Mouse (Mus musculus) CH12.LX (cell line): Measurements from ENCODE around the gene Sptbn4. TPM values are rescaled to one million over a fixed set of nuclear protein-coding genes. Genes with fewer than 3 reads are reported as not detected.

Source experiments
- DNase-seq: peaks from one replicate; pipeline ENCODE4 v3.0.0-alpha.2; 2013; ENCODE audit errors: extremely low read depth
- H3K27ac ChIP-seq: 2 replicates; pipeline ENCODE4 v1.5.1; 2012; ENCODE audit warnings: low read depth, mild to moderate bottlenecking, control low read depth, moderate library complexity; ENCODE audit not compliant: insufficient read depth
- H3K27me3 ChIP-seq: replicated peaks from 2 replicates; pipeline ENCODE3; 2012; ENCODE audit warnings: inconsistent platforms
- H3K36me3 ChIP-seq, 2 experiments: replicated peaks in 1 of 2; 2 replicates each; pipeline versions ENCODE3 to v1.6.1; 2012; ENCODE audit warnings: inconsistent platforms in 1 of 2, low read length in 1 of 2, mild to moderate bottlenecking in 1 of 2, mixed read lengths in 1 of 2, moderate library complexity in 1 of 2; ENCODE audit not compliant: control insufficient read depth in 1 of 2, insufficient read depth in 1 of 2
- H3K4me1 ChIP-seq, 2 experiments: 2 replicates each; pipeline ENCODE4 v1.6.1; 2012; ENCODE audit warnings: inconsistent platforms in 1 of 2, moderate library complexity in 1 of 2; ENCODE audit not compliant: insufficient read depth in 2 of 2, control insufficient read depth in 1 of 2
- H3K4me2 ChIP-seq: 2 replicates; pipeline ENCODE4 v1.6.1; 2012; ENCODE audit warnings: low read depth, mild to moderate bottlenecking, control low read depth; ENCODE audit not compliant: poor library complexity, insufficient read depth, severe bottlenecking
- H3K4me3 ChIP-seq, 3 experiments: fragments of 150-350 bp in 1 of 3; sonication (generic) in 1 of 3; replicated peaks in 1 of 3; 2 replicates each; pipeline versions ENCODE3 to v1.5.1; 2011 to 2012; ENCODE audit warnings: low read depth in 2 of 3, low read length in 2 of 3, mild to moderate bottlenecking in 2 of 3, moderate library complexity in 2 of 3, control low read depth in 1 of 3, improper control_type of control experiment in 1 of 3, inconsistent platforms in 1 of 3, mixed read lengths in 1 of 3; ENCODE audit not compliant: poor library complexity in 1 of 3
- H3K79me2 ChIP-seq: replicated peaks from 2 replicates; pipeline ENCODE4 v1.6.1; 2012; ENCODE audit warnings: mild to moderate bottlenecking, moderate library complexity; ENCODE audit not compliant: control insufficient read depth, poor library complexity, insufficient read depth, severe bottlenecking; ENCODE audit errors: extremely low read depth
- H3K9ac ChIP-seq: 2 replicates; pipeline ENCODE4 v1.6.1; 2012; ENCODE audit warnings: low read depth, mild to moderate bottlenecking, control low read depth, moderate library complexity; ENCODE audit not compliant: insufficient read depth
- H3K9me3 ChIP-seq: replicated peaks from 2 replicates; pipeline ENCODE3; 2012; ENCODE audit warnings: low read length, inconsistent platforms, mixed read lengths
- BHLHE40 ChIP-seq: IDR thresholded peaks from 2 replicates; pipeline ENCODE4 v1.6.1; 2011; ENCODE audit warnings: mild to moderate bottlenecking, low read depth, low read length, improper control_type of control experiment
- CHD1 ChIP-seq: IDR thresholded peaks from 2 replicates; pipeline ENCODE4 v1.6.1; 2012; ENCODE audit warnings: low read depth, low read length, improper control_type of control experiment, inconsistent platforms
- CHD2 ChIP-seq: IDR thresholded peaks from 2 replicates; pipeline ENCODE4 v1.6.1; 2011; ENCODE audit warnings: low read length, improper control_type of control experiment
- CTCF ChIP-seq, 2 experiments: IDR thresholded peaks in 1 of 2; conservative IDR thresholded peaks in 1 of 2; 2 replicates each; pipeline ENCODE4 v1.5.1; 2011 to 2012; ENCODE audit warnings: low read depth in 2 of 2, low read length in 2 of 2, improper control_type of control experiment in 1 of 2, inconsistent platforms in 1 of 2, mild to moderate bottlenecking in 1 of 2, moderate library complexity in 1 of 2
- EP300 ChIP-seq: IDR thresholded peaks from 2 replicates; pipeline ENCODE4 v1.6.1; 2011; ENCODE audit warnings: low read length, improper control_type of control experiment
- ETS1 ChIP-seq: conservative IDR thresholded peaks from 2 replicates; pipeline ENCODE4 v1.6.1; 2012; ENCODE audit warnings: low read depth, mild to moderate bottlenecking, inconsistent platforms, low read length, improper control_type of control experiment, moderate library complexity
- HCFC1 ChIP-seq: IDR thresholded peaks from 2 replicates; pipeline ENCODE4 v1.6.1; 2012; ENCODE audit warnings: low read depth, mild to moderate bottlenecking, inconsistent platforms, low read length, improper control_type of control experiment
- MAFK ChIP-seq: IDR thresholded peaks from 2 replicates; pipeline ENCODE4 v1.6.1; 2011; ENCODE audit warnings: low read length, improper control_type of control experiment; ENCODE audit not compliant: insufficient replicate concordance
- MEF2A ChIP-seq: IDR thresholded peaks from 2 replicates; pipeline ENCODE4 v1.6.1; 2014; ENCODE audit warnings: low read depth, mild to moderate bottlenecking, inconsistent platforms, low read length, improper control_type of control experiment, borderline replicate concordance
- MYC ChIP-seq: IDR thresholded peaks from 2 replicates; pipeline ENCODE4 v1.6.1; 2011; ENCODE audit warnings: low read depth, mild to moderate bottlenecking, improper control_type of control experiment, low read length
- NELFE ChIP-seq: IDR thresholded peaks from 2 replicates; pipeline ENCODE4 v1.6.1; 2011; ENCODE audit warnings: low read depth, low read length, improper control_type of control experiment
- PAX5 ChIP-seq: IDR thresholded peaks from 2 replicates; pipeline ENCODE4 v1.6.1; 2012; ENCODE audit warnings: low read length, inconsistent platforms, mixed read lengths
- POLR2AphosphoS2 ChIP-seq: IDR thresholded peaks from 2 replicates; pipeline ENCODE4 v1.6.1; 2011; ENCODE audit warnings: low read depth, low read length, improper control_type of control experiment
- SIN3A ChIP-seq: IDR thresholded peaks from 2 replicates; pipeline ENCODE4 v1.6.1; 2012; ENCODE audit warnings: low read length, improper control_type of control experiment, inconsistent platforms
- SMC3 ChIP-seq: IDR thresholded peaks from 2 replicates; pipeline ENCODE4 v1.6.1; 2011; ENCODE audit warnings: low read depth, low read length, improper control_type of control experiment
- TBP ChIP-seq: conservative IDR thresholded peaks from 2 replicates; pipeline ENCODE4 v1.6.1; 2011; ENCODE audit warnings: low read depth, low read length, improper control_type of control experiment
- TCF12 ChIP-seq: IDR thresholded peaks from 2 replicates; pipeline ENCODE4 v1.6.1; 2014; ENCODE audit warnings: low read depth, mild to moderate bottlenecking, inconsistent platforms, low read length, improper control_type of control experiment
- UBTF ChIP-seq: IDR thresholded peaks from 2 replicates; pipeline ENCODE4 v1.6.1; 2012; ENCODE audit warnings: low read depth, mild to moderate bottlenecking, inconsistent platforms, low read length, improper control_type of control experiment, moderate library complexity
- dilution Hi-C: fragments of 300-500 bp; cut with MboI; formaldehyde crosslinking; loops from 2 replicates; pipeline ENCODE4 v1.14.3; 2020; ENCODE audit warnings: low sequenced_read_pairs; ENCODE audit not compliant: extremely low pct_unique_long_range_greater_than_20kb, extremely low pct_ligation_motif_present
- in situ Hi-C: fragments of 300-500 bp; cut with MboI; formaldehyde crosslinking; loops from 3 replicates; pipeline ENCODE4 v1.14.3; 2019; ENCODE audit warnings: low sequenced_read_pairs, low pct_ligation_motif_present, low pct_unique_long_range_greater_than_20kb, mixed read lengths
- polyA plus RNA-seq: library from polyadenylated mRNA; unstranded; fragments of >175 nt; gene quantifications from 2 replicates; pipeline ENCODE4 v1.2.1, GENCODE M21; 2012; ENCODE audit warnings: low read depth; ENCODE audit not compliant: insufficient read length
- total RNA-seq, 2 experiments: library from RNA; depleted of rRNA; stranded (reverse); fragments of 300-350 nt in 1 of 2; fragments of >200 nt in 1 of 2; gene quantifications; 2 replicates each; pipeline ENCODE4 v1.2.3; 2012 to 2014

Gene Sptbn4
- total and polyA plus RNA-seq, 3 experiments = 0.21 to 0.38 (median 0.24) TPM

- dilution Hi-C loops = no loop called here
- H3K4me1 ChIP-seq = peaks cover 5 to 31% of the 10 kb centered on the region in 2 experiments
- no peak overlapping the region for H3K4me3 ChIP-seq
These were observed 87.7 kb downstream of the Sptbn4 start for GRCm38 (mm10) chr7:27359706-27360358.

DNA sequence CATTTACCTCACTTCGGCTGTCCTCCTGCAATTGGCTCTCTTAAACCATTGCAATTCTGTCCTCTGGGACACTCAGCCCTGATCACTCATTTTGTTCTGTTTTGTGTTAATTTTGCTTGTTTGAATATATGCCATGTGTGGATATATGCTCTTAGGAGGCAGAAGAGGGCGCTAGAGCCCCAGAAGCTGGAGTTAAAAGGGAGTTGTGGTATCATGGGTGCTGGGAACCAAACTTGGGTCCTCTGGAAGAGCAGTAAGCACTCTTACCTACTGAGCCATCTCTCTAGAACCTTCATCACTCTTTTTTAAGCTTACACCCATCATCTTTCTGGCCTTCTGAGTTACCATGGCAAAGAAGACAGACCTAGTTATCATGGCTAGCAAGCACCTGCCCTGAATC, 88.3 kb downstream of the Sptbn4 start:
- peaks cover 7% of the 10 kb centered on the region for H3K27me3 ChIP-seq
- TF ChIP-seq UBTF (no peak), BHLHE40 (no peak), TBP (no peak), MYC (no peak), NELFE (no peak), ETS1 (no peak)
- TF ChIP-seq, all 38 proteins: peak for 0
- H3K9me3 ChIP-seq = peaks cover 2% of the 10 kb centered on the region
- peaks cover 4% of the 10 kb centered on the region; the same call in 1 of the 2 replicates for H3K79me2 ChIP-seq
- H3K4me2 ChIP-seq = no peak overlapping the region
- no peak overlapping the region for H3K9ac ChIP-seq
- DNase-seq = no peak
- peaks cover 5 to 34% of the 10 kb centered on the region in 2 experiments for H3K4me1 ChIP-seq
- dilution Hi-C loops (no loop called here), in situ Hi-C loops (no loop called here)
- no peak overlapping the region for H3K27ac ChIP-seq
- no peak overlapping the region for H3K4me3 ChIP-seq
- peaks cover 0 to 2% of the 10 kb centered on the region in 2 experiments for H3K36me3 ChIP-seq

More at GRCm38 (mm10) chr7:27359706-27360358, 87.7 kb downstream of the Sptbn4 start:
- no peak overlapping the region for H3K9ac ChIP-seq
- H3K9me3 ChIP-seq = peaks cover 2% of the 10 kb centered on the region
- H3K79me2 ChIP-seq = peaks cover 4% of the 10 kb centered on the region; the same call in 1 of the 2 replicates
- no peak overlapping the region for H3K4me2 ChIP-seq
- DNase-seq = no peak
- in situ Hi-C loops = no loop called here
- TF ChIP-seq CHD2 = no peak
- no peak for TF ChIP-seq CTCF (conservative IDR thresholded peaks at IDR 0.05 in 1 of 2, IDR thresholded peaks at IDR 0.05 in 1 of 2; ENCODE audit: low read depth in 2 of 2, low read length in 2 of 2)
- TF ChIP-seq POLR2AphosphoS2 = no peak
- TF ChIP-seq PAX5 = no peak
- no peak for TF ChIP-seq TCF12
- no peak for TF ChIP-seq SIN3A
- no peak for TF ChIP-seq MEF2A
- TF ChIP-seq SMC3 = no peak
- no peak for TF ChIP-seq CHD1
- TF ChIP-seq MAFK = no peak
- TF ChIP-seq HCFC1 = no peak
- TF ChIP-seq EP300 = no peak
- TF ChIP-seq, all 38 proteins: peak for 0
- Histone ChIP-seq H3K36me3 (no peaks in the 10 kb centered on the region), H3K27me3 (peaks cover 11% of the 10 kb centered on the region), H3K27ac (no peak overlapping the region)
